Mouse (Mus musculus) forebrain, embryonic 14.5 days (tissue): ENCODE measurements around the gene B3glct. TPM values are rescaled to one million over a fixed set of nuclear protein-coding genes. Genes with fewer than 3 reads are reported as not detected.

Experiments
- ATAC-seq: fragments of 200-750 bp; cut with Nextera tagmentation; 2 replicates; pipeline ENCODE4 v1.8.0; 2017; ENCODE audit warnings: mild to moderate bottlenecking, moderate library complexity
- DNase-seq: peaks from one replicate; pipeline ENCODE4 v3.0.0-alpha.2; 2015; ENCODE audit warnings: low spot score
- H3K27ac ChIP-seq: fragments of 300-500 bp; sonication (generic); 2 replicates; pipeline ENCODE4 v1.5.1; 2014; ENCODE audit warnings: low read depth, mild to moderate bottlenecking, control low read depth, low read length, moderate library complexity
- H3K27me3 ChIP-seq: fragments of 300-500 bp; sonication (generic); replicated peaks from 2 replicates; pipeline ENCODE4 v1.6.1; 2014; ENCODE audit warnings: low read length, control low read depth, mixed read lengths; ENCODE audit not compliant: control insufficient read depth, insufficient read depth
- H3K36me3 ChIP-seq: fragments of 300-500 bp; sonication (generic); 2 replicates; pipeline ENCODE4 v1.6.1; 2014; ENCODE audit warnings: low read length, control low read depth; ENCODE audit not compliant: control insufficient read depth, insufficient read depth
- H3K4me1 ChIP-seq: fragments of 300-500 bp; sonication (generic); 2 replicates; pipeline ENCODE4 v1.6.1; 2014; ENCODE audit warnings: antibody characterized with exemption, low read length, control low read depth; ENCODE audit not compliant: control insufficient read depth, insufficient read depth
- H3K4me2 ChIP-seq: fragments of 300-500 bp; sonication (generic); 2 replicates; pipeline ENCODE4 v1.6.1; 2014; ENCODE audit warnings: mild to moderate bottlenecking, control low read depth, low read length
- H3K4me3 ChIP-seq: fragments of 300-500 bp; sonication (generic); 2 replicates; pipeline ENCODE4 v1.5.1; 2014; ENCODE audit warnings: low read depth, low read length, control low read depth
- H3K9ac ChIP-seq: fragments of 300-500 bp; sonication (generic); 2 replicates; pipeline ENCODE4 v1.6.1; 2014; ENCODE audit warnings: mild to moderate bottlenecking, low read length, control low read depth, moderate library complexity
- H3K9me3 ChIP-seq: fragments of 300-500 bp; sonication (generic); replicated peaks from 2 replicates; pipeline ENCODE4 v1.6.1; 2016; ENCODE audit warnings: low read length, control low read depth, mixed read lengths; ENCODE audit not compliant: control insufficient read depth
- WGBS: fragments of 180-500 bp; shearing (Covaris S2); extraction: QIAGEN DNeasy Blood & Tissue Kit; methylation state at CpG from one replicate; pipeline ENCODE4 v1.1.7; 2014; 5-methylcytosine and 5-hydroxymethylcytosine counted together
- polyA plus RNA-seq: library from polyadenylated mRNA; unstranded; fragments of >200 nt; fragmentation: Nextera tagmentation; extraction: Ambion mirVana; gene quantifications from 2 replicates; pipeline ENCODE4 v1.2.1, GENCODE M21; 2014

The B3glct gene
- polyA plus RNA-seq = 16.1 and 17.1 TPM in 2 replicates

DNA sequence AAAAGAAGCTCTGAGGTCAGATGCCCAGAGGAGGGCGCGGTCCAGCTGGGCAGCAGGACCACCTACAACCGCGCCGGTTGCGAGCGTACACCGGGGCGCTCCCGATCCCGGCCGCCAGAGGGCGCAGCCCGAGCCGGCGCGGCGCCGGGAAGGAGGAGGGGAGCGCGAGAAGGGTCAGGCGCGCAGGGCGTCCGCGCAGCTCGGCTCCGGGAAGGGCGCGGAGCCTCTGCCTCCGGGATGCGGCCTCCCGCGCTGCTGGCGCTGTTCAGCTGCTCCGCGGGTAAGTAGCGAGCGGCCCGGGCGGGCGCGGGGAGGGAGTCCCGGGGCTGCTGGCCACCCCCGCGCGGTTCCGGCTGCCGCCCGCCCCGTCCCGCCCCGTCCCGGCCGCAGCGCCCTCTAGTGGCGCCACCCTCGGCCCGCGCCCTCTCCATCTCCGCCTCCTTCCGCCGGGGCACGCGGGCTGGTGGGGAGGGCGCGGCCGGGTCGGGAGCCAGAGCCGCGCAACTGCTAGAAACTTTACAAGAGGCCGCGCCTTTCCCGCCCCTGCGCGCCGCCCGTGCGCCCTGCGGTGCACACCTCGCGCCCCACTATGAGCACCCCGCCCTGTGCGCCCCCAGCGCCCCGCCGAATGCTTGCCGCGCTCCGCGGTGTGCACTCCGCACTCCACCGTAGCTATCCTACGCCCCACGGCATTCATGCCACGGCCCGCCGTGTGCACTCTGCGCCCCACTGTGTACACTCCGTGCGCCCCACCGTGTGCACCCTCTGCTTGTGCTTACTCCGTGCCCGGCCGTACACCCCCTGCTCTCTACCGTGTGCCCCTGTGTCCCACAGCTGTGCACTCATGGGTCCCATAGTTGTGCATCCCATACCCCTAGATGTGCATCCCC is at the start of gene B3glct:
Gene B3glct (plus strand): TSS at position 131 of the 890 bp plus-strand sequence.
- ATAC-seq = peak; percentile 94
- H3K9ac ChIP-seq = peak within 1 kb of the TSS; percentile 77

GRCm38 (mm10) chr5:149634409-149635035 is 43.5 kb upstream of the B3glct start:
- Histone ChIP-seq H3K27ac (no peak overlapping the region), H3K4me3 (peak overlapping the region; percentile 70), H3K4me1 (peaks cover 12% of the 10 kb centered on the region), H3K27me3 (no peaks in the 10 kb centered on the region), H3K36me3 (peaks cover 44% of the 10 kb centered on the region), H3K9ac (peak overlapping the region; percentile 79), H3K9me3 (no peaks in the 10 kb centered on the region), H3K4me2 (peak overlapping the region; percentile 85)
- ATAC-seq (no peak), DNase-seq (no peak)
- 66% methylated on average over 11 of the region's 11 CpGs for WGBS

More for the DNA sequence above, at the start of gene B3glct:
- no peaks in the 10 kb centered on the region for H3K9me3 ChIP-seq
- H3K4me2 ChIP-seq = peak within 1 kb of the TSS; percentile 91
- peak within 1 kb of the TSS; percentile 74 for H3K27ac ChIP-seq
- WGBS = under 1% methylated on average over 57 of the region's 106 CpGs
- no peaks in the 10 kb centered on the region for H3K36me3 ChIP-seq
- DNase-seq = peak; percentile 77
- H3K27me3 ChIP-seq = no peaks in the 10 kb centered on the region
- peaks cover 3% of the 10 kb centered on the region; the same call in 1 of the 2 replicates for H3K4me1 ChIP-seq
- peak within 1 kb of the TSS; percentile 69 for H3K4me3 ChIP-seq

DNA sequence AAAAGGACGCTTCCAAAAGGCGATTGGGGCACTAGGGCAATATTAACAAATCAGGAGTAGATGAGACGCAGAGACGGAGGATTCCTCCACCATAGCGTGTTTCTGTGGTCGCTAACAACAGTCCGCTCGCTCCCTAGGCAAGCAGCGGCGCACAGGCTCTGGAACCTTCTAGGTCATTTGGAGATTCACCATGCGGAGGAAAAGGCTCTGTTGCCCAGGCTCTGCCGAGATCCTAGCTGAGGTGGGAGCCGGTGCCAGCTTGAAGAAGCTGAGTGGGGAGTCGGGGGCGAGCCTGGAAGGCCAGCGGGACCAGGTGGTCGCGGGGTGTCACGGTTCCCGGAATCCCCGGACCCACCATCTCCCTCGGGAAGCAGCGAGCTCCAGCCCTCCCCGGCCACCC is 42.5 kb upstream of the B3glct start:
- DNase-seq = peak; percentile 52
- H3K4me1 ChIP-seq = peaks cover 12% of the 10 kb centered on the region
- WGBS = under 1% methylated on average over 24 of the region's 24 CpGs
- peak overlapping the region; percentile 88 for H3K27ac ChIP-seq
- peak overlapping the region; percentile 70 for H3K4me3 ChIP-seq
- H3K9ac ChIP-seq = peak overlapping the region; percentile 79
- ATAC-seq = no peak
- peaks cover 33% of the 10 kb centered on the region for H3K36me3 ChIP-seq
- H3K9me3 ChIP-seq = no peaks in the 10 kb centered on the region
- H3K27me3 ChIP-seq = no peaks in the 10 kb centered on the region
- peak overlapping the region; percentile 85 for H3K4me2 ChIP-seq

DNA sequence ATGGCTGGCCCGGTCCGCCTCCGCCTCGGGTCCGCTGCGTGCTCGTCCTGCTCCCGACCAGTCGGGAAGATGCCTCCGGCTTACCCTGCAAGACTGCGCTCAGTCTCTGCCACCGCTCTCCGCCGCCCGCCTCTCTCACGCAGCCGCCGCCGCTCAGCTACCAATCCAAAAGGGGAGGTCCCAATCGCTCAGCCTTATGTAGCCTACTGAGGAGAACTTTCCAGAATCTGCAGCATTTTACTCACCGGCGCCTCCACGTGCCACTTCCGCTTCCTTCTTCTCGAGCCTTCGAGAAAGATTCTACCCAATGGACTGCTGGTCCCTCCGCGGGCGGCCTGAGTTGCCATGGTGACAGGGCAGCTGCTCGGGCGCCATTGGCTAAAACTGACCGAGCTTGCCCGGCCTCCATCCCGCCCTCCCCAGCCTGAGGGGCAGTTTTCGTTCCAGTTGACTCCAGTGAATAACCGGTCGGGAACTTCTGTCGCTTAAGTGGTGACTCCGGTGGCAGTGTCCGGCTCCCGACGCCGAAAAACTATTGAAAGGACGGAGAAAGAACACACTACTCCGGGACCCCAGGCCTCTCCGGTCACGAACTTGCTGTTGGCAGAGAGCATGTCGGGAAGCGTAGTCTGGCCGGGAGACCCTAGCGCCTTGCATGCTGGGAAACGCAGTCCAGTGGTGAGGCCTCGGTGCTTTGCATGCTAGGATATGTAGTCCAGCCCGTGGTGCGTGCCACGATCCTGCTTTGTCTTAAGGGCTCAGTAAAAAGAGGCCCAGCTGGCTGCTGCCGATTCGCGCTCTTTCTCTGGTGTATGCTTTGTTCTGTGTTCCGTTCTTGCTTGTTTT is 41.7 kb upstream of the B3glct start, which contains the start of gene Hsph1:
Gene Hsph1 (minus strand): TSS at position 302 of the 846 bp plus-strand sequence.
- Histone ChIP-seq H3K27ac (peak within 1 kb of the TSS; percentile 88), H3K27me3 (no peaks in the 10 kb centered on the region), H3K9ac (peak within 1 kb of the TSS; percentile 79), H3K4me1 (peaks cover 12% of the 10 kb centered on the region), H3K4me3 (peak within 1 kb of the TSS; percentile 70), H3K9me3 (no peaks in the 10 kb centered on the region), H3K4me2 (peak within 1 kb of the TSS; percentile 85), H3K36me3 (peaks cover 26% of the 10 kb centered on the region)
- ATAC-seq = peak; percentile 98
- under 1% methylated on average over 60 of the region's 60 CpGs for WGBS
- DNase-seq = peak; percentile 100

DNA sequence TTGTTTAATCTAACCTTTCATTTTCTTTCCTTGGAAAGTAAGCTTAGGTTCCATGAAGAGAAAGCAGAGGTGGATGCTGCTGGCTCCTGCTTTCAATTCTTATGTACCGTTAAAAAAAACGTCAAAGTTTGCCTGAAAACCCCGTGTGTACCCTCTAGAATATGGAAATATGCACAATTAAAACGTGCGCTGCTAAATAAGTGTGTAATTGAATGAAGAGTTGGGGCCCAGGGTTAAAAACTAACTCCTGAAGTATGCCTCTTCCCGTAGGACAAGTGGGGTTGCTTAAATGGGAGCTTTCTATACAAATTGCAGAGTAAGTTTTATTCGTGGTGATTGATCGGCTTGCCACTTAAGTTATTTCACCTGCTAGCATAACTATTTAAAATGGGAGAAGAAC is 40.7 kb upstream of the B3glct start:
- H3K4me3 ChIP-seq = peak overlapping the region; percentile 70
- H3K4me1 ChIP-seq = peaks cover 12% of the 10 kb centered on the region
- H3K9me3 ChIP-seq = no peaks in the 10 kb centered on the region
- no peak for ATAC-seq
- H3K27me3 ChIP-seq = no peaks in the 10 kb centered on the region
- H3K4me2 ChIP-seq = peak overlapping the region; percentile 85
- 44% methylated on average over 8 of the region's 8 CpGs for WGBS
- H3K27ac ChIP-seq = no peak overlapping the region
- DNase-seq = peak; percentile 37
- peak overlapping the region; percentile 69 for H3K9ac ChIP-seq
- H3K36me3 ChIP-seq = peaks cover 16% of the 10 kb centered on the region; the same call in 1 of the 2 replicates

- no peak for DNase-seq
- no peaks in the 10 kb centered on the region for H3K36me3 ChIP-seq
- H3K4me1 ChIP-seq = no peaks in the 10 kb centered on the region
- WGBS = 91% methylated on average over 8 of the region's 8 CpGs
- H3K9me3 ChIP-seq = no peaks in the 10 kb centered on the region
- H3K4me3 ChIP-seq = no peak overlapping the region
- no peak for ATAC-seq
- no peak overlapping the region for H3K27ac ChIP-seq
- H3K4me2 ChIP-seq = no peak overlapping the region
- no peaks in the 10 kb centered on the region for H3K27me3 ChIP-seq
- H3K9ac ChIP-seq = no peak overlapping the region
These were observed 36.6 kb upstream of the B3glct start for GRCm38 (mm10) chr5:149641277-149641892.

DNA sequence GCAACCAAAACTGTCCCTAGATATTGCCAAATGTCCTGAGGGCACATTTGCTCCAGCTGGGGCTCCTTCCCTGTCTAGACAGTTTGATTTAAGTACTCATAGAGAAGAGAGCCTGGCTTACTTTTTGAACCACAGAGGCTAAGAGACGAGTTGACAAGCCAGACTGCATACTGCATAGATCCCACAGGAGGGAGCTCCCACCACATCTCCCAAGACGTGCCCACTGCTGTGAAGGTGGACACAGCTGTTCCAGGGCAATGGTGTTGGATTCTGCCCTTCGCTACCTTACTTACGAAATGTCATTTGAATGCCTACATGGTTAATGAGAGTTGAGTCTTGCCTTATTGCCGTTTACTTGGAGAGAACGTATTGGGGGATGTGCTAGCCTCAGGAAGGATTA is 35.7 kb upstream of the B3glct start:
- Histone ChIP-seq H3K27me3 (no peaks in the 10 kb centered on the region), H3K4me2 (no peak overlapping the region), H3K4me3 (no peak overlapping the region), H3K9ac (no peak overlapping the region), H3K27ac (no peak overlapping the region), H3K4me1 (no peaks in the 10 kb centered on the region), H3K9me3 (no peaks in the 10 kb centered on the region), H3K36me3 (no peaks in the 10 kb centered on the region)
- no peak for DNase-seq
- 62% methylated on average over 6 of the region's 6 CpGs for WGBS
- ATAC-seq = no peak
